Mouse (Mus musculus) regulatory T cell (primary cell): ENCODE measurements at regions not wholly inside any gene's neighbourhood (a gene's known extent, or its start where the extent isn't known, plus 50 kb on each side); places are given as distances from the start of the nearest gene placed in this dataset.

Experiments
- in situ Hi-C: fragments of 300-600 bp; cut with MboI, MseI; formaldehyde crosslinking; loops from one replicate; pipeline ENCODE4 v1.15.1; 2025; ENCODE audit warnings: high pct_unique_total_duplicates

- in situ Hi-C loops: no loop called here
These were observed 104.7 kb downstream of the Nsun3 start for GRCm38 (mm10) chr16:62681880-62682279.

- in situ Hi-C loops: no loop called here
These were observed 109.8 kb downstream of the Nsun3 start for GRCm38 (mm10) chr16:62676815-62677214.

GRCm38 (mm10) chr16:62657383-62657782 lies 129.2 kb downstream of the Nsun3 start:
- in situ Hi-C loops: no loop called here

GRCm38 (mm10) chr16:62654436-62654835 lies 132.2 kb downstream of the Nsun3 start:
- in situ Hi-C loops: no loop called here

- in situ Hi-C loops: no loop called here
These were observed 132.8 kb downstream of the Nsun3 start for GRCm38 (mm10) chr16:62653817-62654216.

- in situ Hi-C loops: no loop called here
These were observed 133.7 kb downstream of the Nsun3 start for GRCm38 (mm10) chr16:62652769-62653465.

GRCm38 (mm10) chr16:62650856-62651255 lies 135.8 kb downstream of the Nsun3 start:
- in situ Hi-C loops: no loop called here

GRCm38 (mm10) chr16:62648326-62648725 lies 138.3 kb downstream of the Nsun3 start:
- in situ Hi-C loops: no loop called here

- in situ Hi-C loops: no loop called here
These were observed 140.5 kb downstream of the Nsun3 start for GRCm38 (mm10) chr16:62646113-62646512.

- in situ Hi-C loops: no loop called here
These were observed 143.7 kb downstream of the Nsun3 start for GRCm38 (mm10) chr16:62642859-62643403.

- in situ Hi-C loops: no loop called here
These were observed 162.7 kb downstream of the Nsun3 start for GRCm38 (mm10) chr16:62623938-62624337.

GRCm38 (mm10) chr16:62610873-62611272 lies 175.7 kb downstream of the Nsun3 start:
- in situ Hi-C loops: no loop called here

- in situ Hi-C loops: no loop called here
These were observed 178.0 kb downstream of the Nsun3 start for GRCm38 (mm10) chr16:62608617-62609016.

- in situ Hi-C loops: no loop called here
These were observed 180.7 kb downstream of the Nsun3 start for GRCm38 (mm10) chr16:62605920-62606319.

GRCm38 (mm10) chr16:62562051-62562450 lies 224.6 kb downstream of the Nsun3 start:
- in situ Hi-C loops: loop anchor here (25.0 kb wide), 1 partner anchor 1925 kb away; no protein-coding TSS in a partner anchor

GRCm38 (mm10) chr16:62543156-62543555 lies 243.5 kb downstream of the Nsun3 start:
- in situ Hi-C loops: no loop called here

- in situ Hi-C loops: no loop called here
These were observed 248.7 kb downstream of the Nsun3 start for GRCm38 (mm10) chr16:62537730-62538479.

GRCm38 (mm10) chr16:62509321-62509720 lies 277.3 kb downstream of the Nsun3 start:
- in situ Hi-C loops: no loop called here

GRCm38 (mm10) chr16:62506725-62507482 lies 279.7 kb downstream of the Nsun3 start:
- in situ Hi-C loops: no loop called here

GRCm38 (mm10) chr16:62500870-62501269 lies 285.7 kb downstream of the Nsun3 start:
- in situ Hi-C loops: no loop called here

- in situ Hi-C loops: no loop called here
These were observed 286.3 kb downstream of the Nsun3 start for GRCm38 (mm10) chr16:62500334-62500733.

GRCm38 (mm10) chr16:62498761-62499160 lies 287.9 kb downstream of the Nsun3 start:
- in situ Hi-C loops: no loop called here
